Mouse (Mus musculus): ENCODE data around the gene Fancm.

DNA sequence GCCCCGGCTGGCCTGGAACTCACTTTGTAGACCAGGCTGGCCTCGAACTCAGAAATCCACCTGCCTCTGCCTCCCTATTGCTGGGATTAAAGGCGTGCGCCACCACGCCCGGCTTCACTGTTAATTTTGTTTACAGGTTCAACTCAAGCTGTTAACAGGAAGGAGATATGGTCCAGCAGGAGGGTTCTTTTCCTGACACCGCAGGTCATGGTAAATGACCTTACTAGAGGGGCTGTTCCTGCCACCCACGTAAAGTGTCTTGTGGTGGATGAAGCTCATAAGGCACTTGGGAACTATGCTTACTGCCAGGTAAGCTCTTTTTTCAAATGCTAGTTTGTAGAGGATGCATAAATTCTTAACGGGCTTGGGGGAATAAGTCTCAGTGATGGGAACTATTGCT, 1.5 kb downstream of the Fancm start:
- TF ChIP-seq POLR2A (IDR thresholded peaks at IDR 0.05; ENCODE audit: insufficient read length, low read depth) (no peak), E2F4 (IDR thresholded peaks at IDR 0.05; ENCODE audit: insufficient read depth) (no peak), TCF12 (IDR thresholded peaks at IDR 0.05; ENCODE audit: insufficient read depth, poor library complexity, severe bottlenecking) (no peak)

All from myocyte (in vitro differentiated cells).